Mouse (Mus musculus): ENCODE data around the gene Itga2b. TPM values are rescaled to one million over a fixed set of nuclear protein-coding genes. Genes with fewer than 3 reads are reported as not detected.

Itga2b gene
- polyA plus RNA-seq, 2 experiments, result 20.0 to 35.4 TPM

DNA sequence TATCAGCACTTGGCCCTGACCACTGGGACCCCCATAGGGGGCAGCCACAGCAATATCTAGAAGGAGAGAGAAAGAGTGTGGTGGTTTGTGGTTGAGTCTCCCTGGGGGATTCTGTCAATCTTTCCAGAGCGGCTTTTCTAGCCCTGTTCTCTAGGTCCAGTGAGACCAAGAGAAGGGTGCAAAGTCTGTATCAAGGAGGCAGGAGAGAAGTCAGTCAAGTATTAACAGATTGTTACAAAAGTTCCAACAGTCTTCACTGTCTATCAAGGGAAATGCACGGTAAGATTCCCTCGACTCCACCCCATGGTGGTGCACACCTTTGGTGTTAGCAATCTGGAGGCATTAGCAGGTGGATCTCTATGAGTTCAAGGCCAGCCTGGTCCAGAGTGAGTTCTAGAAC lies 8.2 kb downstream of the Itga2b start:
- Histone ChIP-seq H3K9me3 (ENCODE audit: control insufficient read depth, low read length) (no peaks in the 10 kb centered on the region), H3K9ac (replicated peaks) (no peak overlapping the region), H3K27me3 (ENCODE audit: control insufficient read depth, insufficient read depth, low read length) (no peaks in the 10 kb centered on the region), H3K4me2 (ENCODE audit: low read depth) (no peak overlapping the region), H3K36me3 (replicated peaks; ENCODE audit: control insufficient read depth, insufficient read depth, low read depth) (no peaks in the 10 kb centered on the region), H3K4me3 (ENCODE audit: insufficient read depth in 1 of 2, low read depth in 2 of 2, low read length in 2 of 2) (no peak overlapping the region), H3K27ac (no peak overlapping the region), H3K4me1 (replicated peaks; ENCODE audit: control insufficient read depth in 2 of 2, insufficient read depth in 2 of 2, low read length in 1 of 2) (peaks cover 0 to 8% of the 10 kb centered on the region in 2 experiments; a peak in 2 of 4 replicates)
- 45% methylated on average over 3 of the region's 3 CpGs for WGBS (ENCODE audit: insufficient replicate concordance)
- DNase-seq (ENCODE audit: low read depth in 3 of 3, low spot score in 3 of 3), result no peak
- no peak for ATAC-seq (ENCODE audit: insufficient read depth)
- TF ChIP-seq EP300 (IDR thresholded peaks at IDR 0.05; ENCODE audit: low read depth), result no peak
- no peak for TF ChIP-seq CTCF (IDR thresholded peaks at IDR 0.05; ENCODE audit: low read depth)

DNA sequence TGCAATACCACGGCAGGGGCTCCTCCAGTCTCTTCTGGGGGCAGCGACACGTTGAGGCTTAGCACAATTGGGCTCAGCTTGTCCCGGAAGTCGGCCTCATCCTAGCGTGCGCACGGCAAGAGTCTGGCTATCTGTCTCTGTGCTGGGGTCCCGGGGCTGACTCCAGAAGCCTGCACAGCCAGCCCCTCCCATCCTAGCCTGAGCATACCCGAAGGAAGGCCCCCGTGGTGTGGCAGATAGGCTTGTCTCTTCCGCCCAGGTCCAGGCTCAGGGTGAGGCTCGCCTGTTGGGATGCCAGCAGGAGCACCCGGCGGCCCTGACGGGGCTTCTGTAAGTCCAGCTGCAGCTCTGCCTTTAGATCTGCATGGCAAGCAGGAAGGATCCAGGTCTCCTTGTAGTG lies 9.4 kb downstream of the Itga2b start:
- no peak overlapping the region for H3K4me3 ChIP-seq (ENCODE audit: insufficient read depth in 1 of 2, low read depth in 2 of 2, low read length in 2 of 2)
- no peak for DNase-seq (ENCODE audit: low read depth in 3 of 3, low spot score in 3 of 3)
- peak; percentile 46; the same call in 1 of the 2 replicates for ATAC-seq (ENCODE audit: insufficient read depth)
- no peak overlapping the region for H3K9ac ChIP-seq (replicated peaks)
- no peak overlapping the region for H3K27ac ChIP-seq
- H3K4me2 ChIP-seq (ENCODE audit: low read depth), result no peak overlapping the region
- no peaks in the 10 kb centered on the region for H3K27me3 ChIP-seq (ENCODE audit: control insufficient read depth, insufficient read depth, low read length)
- TF ChIP-seq EP300 (IDR thresholded peaks at IDR 0.05; ENCODE audit: low read depth) (no peak), CTCF (IDR thresholded peaks at IDR 0.05; ENCODE audit: low read depth) (no peak)
- H3K9me3 ChIP-seq (ENCODE audit: control insufficient read depth, low read length), result no peaks in the 10 kb centered on the region
- peaks cover 0 to 10% of the 10 kb centered on the region in 2 experiments; a peak in 2 of 4 replicates for H3K4me1 ChIP-seq (replicated peaks; ENCODE audit: control insufficient read depth in 2 of 2, insufficient read depth in 2 of 2, low read length in 1 of 2)
- H3K36me3 ChIP-seq (replicated peaks; ENCODE audit: control insufficient read depth, insufficient read depth, low read depth), result no peaks in the 10 kb centered on the region
- 46% methylated on average over 16 of the region's 16 CpGs for WGBS (ENCODE audit: insufficient replicate concordance)

DNA sequence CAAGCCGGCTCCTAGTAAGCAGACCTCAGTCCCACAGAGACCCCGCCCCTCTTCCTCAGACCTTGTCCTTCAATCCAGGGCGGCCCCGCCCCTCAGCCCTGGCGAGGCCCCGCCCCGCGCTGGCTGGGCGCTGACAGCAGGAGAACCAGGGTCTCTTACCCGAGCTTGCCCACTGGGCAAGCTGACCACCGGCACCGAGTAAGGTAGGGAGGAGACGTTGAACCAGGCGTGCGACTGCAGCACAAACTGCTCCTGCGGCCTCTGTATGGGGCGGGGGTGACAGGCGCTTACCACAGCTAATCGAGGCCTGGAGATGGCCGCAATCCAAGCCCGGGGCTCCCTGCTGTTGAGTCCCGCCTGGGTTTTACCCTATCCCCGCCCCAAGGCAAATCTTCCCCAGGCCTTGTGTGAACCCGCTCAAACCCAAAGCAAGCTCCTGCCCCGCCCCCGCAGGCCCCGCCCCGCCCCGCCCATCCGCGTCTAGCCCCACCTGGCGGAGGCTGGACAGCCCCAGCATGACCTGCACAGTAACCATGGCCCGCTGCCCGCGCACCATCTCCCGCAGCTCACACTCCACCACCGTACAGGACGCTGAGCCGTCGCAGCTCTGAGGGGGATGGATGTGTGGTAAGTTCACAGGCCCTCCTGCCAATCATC lies 14.1 kb downstream of the Itga2b start:
- Histone ChIP-seq H3K4me1 (replicated peaks; ENCODE audit: control insufficient read depth in 2 of 2, insufficient read depth in 2 of 2, low read length in 1 of 2) (peaks cover 0 to 9% of the 10 kb centered on the region in 2 experiments; a peak in 2 of 4 replicates), H3K36me3 (replicated peaks; ENCODE audit: control insufficient read depth, insufficient read depth, low read depth) (no peaks in the 10 kb centered on the region), H3K27me3 (ENCODE audit: control insufficient read depth, insufficient read depth, low read length) (peaks cover 3% of the 10 kb centered on the region; the same call in 1 of the 2 replicates), H3K4me2 (ENCODE audit: low read depth) (peak overlapping the region; percentile 56), H3K27ac (no peak overlapping the region), H3K9me3 (ENCODE audit: control insufficient read depth, low read length) (no peaks in the 10 kb centered on the region), H3K4me3 (ENCODE audit: insufficient read depth in 1 of 2, low read depth in 2 of 2, low read length in 2 of 2) (peak overlapping the region; percentile 36 to 37), H3K9ac (replicated peaks) (no peak overlapping the region)
- WGBS (ENCODE audit: insufficient replicate concordance), result 6% methylated on average over 40 of the region's 40 CpGs
- peak; percentile 79 for ATAC-seq (ENCODE audit: insufficient read depth)
- peak; percentile 47 to 52 (median 48) for DNase-seq (ENCODE audit: low read depth in 3 of 3, low spot score in 3 of 3)
- peak; percentile 73 for TF ChIP-seq CTCF (IDR thresholded peaks at IDR 0.05; ENCODE audit: low read depth)
- no peak for TF ChIP-seq EP300 (IDR thresholded peaks at IDR 0.05; ENCODE audit: low read depth)

DNA sequence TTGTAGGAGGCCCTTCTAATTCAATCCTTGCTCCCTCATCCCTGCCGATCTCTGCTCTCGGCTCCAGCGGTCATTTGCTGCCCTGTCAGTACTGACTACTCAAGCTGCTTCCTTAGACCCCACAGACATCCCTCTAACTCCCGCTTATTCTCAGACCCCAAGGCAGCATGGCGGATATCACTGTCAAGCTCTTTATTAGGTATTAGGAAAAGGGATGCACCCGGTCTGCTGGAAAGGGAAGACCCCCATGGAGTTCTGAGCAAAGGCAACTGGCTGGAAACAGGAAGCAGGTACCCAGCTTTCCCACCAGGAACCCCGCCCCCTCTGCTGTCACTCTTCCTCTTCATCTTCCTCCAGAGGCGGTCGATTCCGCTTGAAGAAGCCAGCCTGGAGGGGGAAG lies 16.8 kb downstream of the Itga2b start:
- H3K4me1 ChIP-seq (replicated peaks; ENCODE audit: control insufficient read depth in 2 of 2, insufficient read depth in 2 of 2, low read length in 1 of 2), result peaks cover 0 to 6% of the 10 kb centered on the region in 2 experiments; a peak in 1 of 4 replicates
- H3K36me3 ChIP-seq (replicated peaks; ENCODE audit: control insufficient read depth, insufficient read depth, low read depth), result no peaks in the 10 kb centered on the region
- H3K9ac ChIP-seq (replicated peaks), result no peak overlapping the region
- no peak overlapping the region for H3K4me2 ChIP-seq (ENCODE audit: low read depth)
- H3K9me3 ChIP-seq (ENCODE audit: control insufficient read depth, low read length), result no peaks in the 10 kb centered on the region
- TF ChIP-seq CTCF (IDR thresholded peaks at IDR 0.05; ENCODE audit: low read depth) (no peak), EP300 (IDR thresholded peaks at IDR 0.05; ENCODE audit: low read depth) (no peak)
- WGBS (ENCODE audit: insufficient replicate concordance), result 34% methylated on average over 10 of the region's 10 CpGs
- DNase-seq (ENCODE audit: low read depth in 3 of 3, low spot score in 3 of 3), result no peak
- ATAC-seq (ENCODE audit: insufficient read depth), result no peak
- H3K27me3 ChIP-seq (ENCODE audit: control insufficient read depth, insufficient read depth, low read length), result peaks cover 24% of the 10 kb centered on the region
- no peak overlapping the region for H3K27ac ChIP-seq
- H3K4me3 ChIP-seq (ENCODE audit: insufficient read depth in 1 of 2, low read depth in 2 of 2, low read length in 2 of 2), result no peak overlapping the region

DNA sequence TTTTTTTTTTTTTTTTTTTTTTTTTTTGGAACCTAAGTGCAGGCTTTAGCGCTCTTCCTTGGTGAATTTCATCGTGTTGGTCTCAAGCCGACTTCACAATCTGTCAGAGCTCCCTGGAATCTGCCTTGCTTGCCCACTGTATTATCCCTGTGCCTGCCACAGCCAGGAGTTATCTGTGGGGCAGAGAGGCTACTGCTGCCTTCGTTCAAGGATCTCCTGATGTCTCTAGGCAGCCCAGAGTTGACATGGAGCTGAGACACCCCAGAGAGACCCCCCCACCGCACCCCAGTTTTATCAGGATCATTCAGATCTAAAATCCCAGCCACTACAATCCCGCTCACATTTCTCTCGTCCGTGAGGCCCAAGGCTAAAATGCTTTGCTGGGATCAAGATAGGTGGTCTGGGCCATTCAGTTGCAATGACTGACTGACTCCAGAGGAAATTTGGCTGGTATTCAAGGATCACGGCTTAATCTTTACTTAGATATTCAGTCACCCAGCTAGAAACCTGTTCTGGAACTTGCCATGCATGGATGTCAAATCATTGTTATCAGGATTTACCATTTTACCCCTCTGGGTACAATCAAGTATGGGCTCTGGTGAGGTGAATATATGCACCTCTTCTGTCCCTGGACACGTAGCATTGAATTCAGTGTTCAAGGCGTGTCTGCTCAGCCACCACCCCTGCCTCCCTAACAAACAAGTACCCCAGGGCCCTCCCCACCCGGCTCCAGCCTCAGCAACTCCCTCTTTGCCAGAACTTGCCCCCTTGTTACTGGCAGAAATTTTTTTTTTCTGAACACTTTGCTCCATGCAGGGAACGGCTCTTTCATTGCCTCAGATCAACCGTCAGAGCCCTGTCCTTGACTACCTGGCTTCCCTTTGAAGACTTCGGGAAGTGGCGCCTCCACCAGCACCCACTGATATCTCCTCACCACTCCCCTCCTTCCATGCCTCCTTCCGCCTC lies 20.6 kb downstream of the Itga2b start:
- TF ChIP-seq CTCF (IDR thresholded peaks at IDR 0.05; ENCODE audit: low read depth) (no peak), EP300 (IDR thresholded peaks at IDR 0.05; ENCODE audit: low read depth) (no peak)
- H3K27ac ChIP-seq, result no peak overlapping the region
- WGBS (ENCODE audit: insufficient replicate concordance), result 44% methylated on average over 17 of the region's 17 CpGs
- no peaks in the 10 kb centered on the region for H3K36me3 ChIP-seq (replicated peaks; ENCODE audit: control insufficient read depth, insufficient read depth, low read depth)
- no peak overlapping the region for H3K4me3 ChIP-seq (ENCODE audit: insufficient read depth in 1 of 2, low read depth in 2 of 2, low read length in 2 of 2)
- no peak overlapping the region for H3K4me2 ChIP-seq (ENCODE audit: low read depth)
- DNase-seq (ENCODE audit: low read depth in 3 of 3, low spot score in 3 of 3) (no peak), ATAC-seq (ENCODE audit: insufficient read depth) (no peak)
- H3K9me3 ChIP-seq (ENCODE audit: control insufficient read depth, low read length), result no peaks in the 10 kb centered on the region
- no peak overlapping the region for H3K9ac ChIP-seq (replicated peaks)
- H3K4me1 ChIP-seq (replicated peaks; ENCODE audit: control insufficient read depth in 2 of 2, insufficient read depth in 2 of 2, low read length in 1 of 2), result no peaks in the 10 kb centered on the region
- H3K27me3 ChIP-seq (ENCODE audit: control insufficient read depth, insufficient read depth, low read length), result peaks cover 56% of the 10 kb centered on the region
